Mouse (Mus musculus): ENCODE measurements around the gene Pcp2.

GRCm38 (mm10) chr8:3664405-3664804, 39.1 kb upstream of the Pcp2 start:
- no peak for TF ChIP-seq POLR2A (IDR thresholded peaks at IDR 0.05; ENCODE audit: insufficient read depth, low read length)
- TF ChIP-seq CTCF (IDR thresholded peaks at IDR 0.05; ENCODE audit: low read depth, low read length), result no peak
